Mouse (Mus musculus) thymus, postnatal 36 days (tissue): ENCODE data around the gene Rhbdl2.
A peak's percentile ranks its signal among the peaks of the same experiment; 100 is the strongest.

ENCODE experiments used
- DNase-seq, 2 experiments: peaks; one replicate each; pipeline ENCODE4 v3.0.0; 2022; ENCODE audit warnings: mixed read lengths in 2 of 2

Rhbdl2 gene

DNA sequence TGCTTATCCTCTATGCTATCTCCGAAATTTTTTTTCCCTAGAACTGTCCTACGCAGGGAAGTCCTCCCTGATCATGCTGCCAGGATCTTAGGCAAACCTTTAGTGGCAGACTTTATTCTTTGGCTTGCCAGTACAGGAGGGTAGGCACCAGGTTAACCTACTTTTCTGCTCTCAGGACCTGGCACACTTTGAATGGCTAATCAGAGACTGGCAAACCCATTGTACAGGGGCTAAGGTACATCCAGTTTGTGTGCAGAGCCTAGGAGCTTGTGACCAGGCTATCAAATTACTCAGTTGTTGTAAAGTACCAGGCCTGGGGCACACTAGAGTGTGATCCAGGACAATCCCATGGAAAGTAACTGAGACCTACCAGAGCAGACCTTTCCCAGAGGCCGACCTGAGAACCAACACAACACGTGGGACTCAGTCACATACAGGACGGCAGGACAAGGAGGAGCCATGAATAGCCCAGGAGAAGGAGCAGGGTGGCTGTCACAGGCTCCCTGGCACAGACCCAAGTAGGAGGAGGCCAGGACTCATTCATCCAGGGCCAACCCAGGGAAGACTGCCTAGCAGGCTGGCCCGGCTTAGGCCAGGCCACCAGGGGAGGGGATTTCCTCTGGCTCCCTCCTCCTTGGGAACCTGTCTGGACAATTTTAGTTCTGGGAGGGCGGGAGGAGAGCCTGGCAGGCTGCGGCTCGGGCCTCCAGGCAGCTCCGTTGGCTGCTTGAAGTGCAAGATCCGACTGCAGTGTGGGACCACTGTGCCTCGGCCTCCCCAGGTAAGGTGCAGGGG is at the start of gene Rhbdl2:
Gene Rhbdl2, plus strand, starts transcription at position 684 of the 795 bp plus-strand sequence.
- peak in 1 of 2 experiments; percentile 6 for DNase-seq

DNA sequence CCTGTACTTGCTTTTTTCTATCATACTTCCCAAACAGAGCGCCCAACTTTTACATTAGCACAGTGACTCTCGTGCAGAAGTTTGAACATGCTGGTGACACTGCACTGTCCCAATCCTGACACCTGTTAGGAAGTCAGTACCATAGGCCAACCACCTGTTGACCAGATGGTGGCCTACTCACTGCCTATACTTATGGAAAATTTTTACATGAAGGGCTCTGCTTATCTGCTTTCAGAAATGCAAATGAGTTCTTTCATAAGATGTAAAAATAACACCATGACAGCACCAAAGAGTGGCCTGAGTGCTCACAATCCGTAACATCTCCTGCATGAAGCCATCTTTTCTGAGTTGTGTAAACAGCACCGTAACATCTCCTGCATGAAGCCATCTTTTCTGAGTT is 49.0 kb upstream of the Rhbdl2 start:
- DNase-seq: no peak

DNA sequence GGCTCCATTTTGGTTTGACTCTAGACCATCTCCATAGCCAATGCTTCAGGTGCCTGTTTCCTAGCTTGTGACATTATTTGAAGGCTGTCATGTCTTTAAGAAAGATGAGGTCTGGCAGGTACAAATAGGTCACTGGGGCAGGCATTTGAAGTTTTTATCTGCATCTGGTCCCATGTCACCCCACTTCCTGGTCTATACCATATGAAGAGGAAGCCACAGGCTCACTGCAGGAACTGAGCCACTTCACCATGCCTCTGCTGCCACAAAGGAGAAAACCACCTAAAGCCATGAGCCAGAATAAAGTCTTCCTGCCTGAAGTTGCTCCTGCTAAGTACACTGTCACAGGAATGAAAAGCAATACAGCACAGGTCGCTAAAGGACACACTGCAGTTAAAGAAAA is 44.8 kb upstream of the Rhbdl2 start:
- DNase-seq: peak in 1 of 2 experiments; percentile 33

DNA sequence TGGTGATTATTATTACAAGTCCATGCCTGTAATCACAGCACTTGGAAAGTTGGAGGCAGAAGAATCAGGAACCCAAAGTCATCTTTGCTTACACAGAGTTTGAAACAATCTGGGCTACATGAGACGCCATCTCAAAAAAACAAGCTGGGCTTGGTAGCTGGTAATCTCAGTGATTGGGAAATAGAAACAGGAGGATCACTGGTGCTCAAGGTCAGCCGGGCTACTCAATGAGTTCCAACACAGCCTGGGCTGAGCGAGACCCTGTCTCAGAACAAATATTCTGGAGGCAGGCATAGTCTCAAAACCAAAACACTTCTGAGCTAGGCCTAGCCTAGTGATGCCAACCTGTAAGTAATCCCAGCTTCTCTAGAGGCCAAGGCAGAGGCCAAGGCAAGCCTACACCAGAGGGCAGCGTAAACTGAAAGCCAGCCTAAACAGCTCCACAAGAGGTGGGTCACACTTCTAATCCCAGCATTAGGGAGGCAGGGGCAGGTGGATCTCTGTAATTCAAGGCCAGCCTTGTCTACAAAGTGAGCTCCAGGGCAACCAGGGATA is 42.4 kb upstream of the Rhbdl2 start:
- no peak for DNase-seq

DNA sequence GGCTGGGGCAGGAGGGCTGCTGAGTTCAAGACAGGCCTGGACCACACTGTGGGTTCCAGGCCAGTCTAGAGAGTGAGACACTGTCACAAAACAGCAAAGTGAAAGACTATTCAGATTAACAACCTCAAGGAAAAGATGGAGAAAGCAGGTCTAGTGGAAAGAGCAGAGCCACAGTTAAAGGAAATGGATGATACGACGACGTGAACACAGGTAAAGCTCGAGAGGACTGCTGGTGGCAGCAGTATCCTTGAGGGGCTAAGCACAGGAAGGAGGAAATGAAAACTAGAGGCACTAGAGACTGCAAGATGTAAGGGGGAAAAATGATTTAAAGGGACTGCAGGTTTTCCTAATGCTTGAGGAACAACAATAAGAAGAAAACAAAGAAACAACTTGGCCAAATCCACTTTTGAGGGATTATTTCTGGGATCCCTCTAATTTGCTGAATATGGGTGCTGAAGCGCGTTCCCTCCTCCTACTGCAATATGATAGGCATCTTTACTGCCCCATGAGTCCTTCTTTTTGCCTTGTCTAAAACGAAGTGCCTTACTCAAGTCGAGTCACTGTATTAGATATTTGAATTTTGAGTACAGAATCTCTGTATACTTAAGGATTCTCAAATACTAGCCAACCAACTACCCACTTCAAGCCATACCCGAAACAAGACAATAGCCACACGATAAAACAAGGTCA is 38.8 kb upstream of the Rhbdl2 start:
- DNase-seq: no peak

DNA sequence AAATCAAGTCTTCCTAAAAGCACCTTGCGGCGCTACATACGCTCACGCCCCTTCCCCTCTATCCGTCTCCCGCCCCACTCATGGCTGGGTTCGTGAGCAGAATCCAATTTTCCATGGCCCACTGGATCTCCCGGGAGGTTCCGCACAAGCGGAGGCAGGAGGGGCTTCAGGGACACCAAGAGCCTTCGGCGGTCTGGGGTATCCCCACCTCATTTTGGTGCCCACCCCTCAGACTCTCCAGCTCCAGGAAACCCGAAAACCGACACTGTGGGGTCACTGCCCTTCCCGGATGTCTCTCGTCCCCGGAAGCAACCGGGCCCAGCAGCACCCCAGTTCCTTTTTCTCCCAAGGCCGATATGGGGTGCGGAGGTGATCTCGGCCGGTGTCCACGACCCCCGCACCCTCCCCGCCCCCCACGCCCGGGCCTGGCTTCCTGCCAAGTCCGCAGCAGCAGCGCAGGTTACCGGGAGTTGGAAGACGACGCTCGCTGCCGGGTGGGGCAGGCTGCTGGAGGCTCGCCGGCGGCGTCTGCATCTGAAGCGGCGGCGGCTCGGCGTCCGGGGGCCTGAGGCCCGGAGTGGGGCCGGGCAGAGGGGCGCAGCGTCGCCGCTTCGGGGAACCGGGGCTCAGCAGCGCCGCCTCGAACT is 38.1 kb upstream of the Rhbdl2 start:
- DNase-seq: peak in 1 of 2 experiments; percentile 45

DNA sequence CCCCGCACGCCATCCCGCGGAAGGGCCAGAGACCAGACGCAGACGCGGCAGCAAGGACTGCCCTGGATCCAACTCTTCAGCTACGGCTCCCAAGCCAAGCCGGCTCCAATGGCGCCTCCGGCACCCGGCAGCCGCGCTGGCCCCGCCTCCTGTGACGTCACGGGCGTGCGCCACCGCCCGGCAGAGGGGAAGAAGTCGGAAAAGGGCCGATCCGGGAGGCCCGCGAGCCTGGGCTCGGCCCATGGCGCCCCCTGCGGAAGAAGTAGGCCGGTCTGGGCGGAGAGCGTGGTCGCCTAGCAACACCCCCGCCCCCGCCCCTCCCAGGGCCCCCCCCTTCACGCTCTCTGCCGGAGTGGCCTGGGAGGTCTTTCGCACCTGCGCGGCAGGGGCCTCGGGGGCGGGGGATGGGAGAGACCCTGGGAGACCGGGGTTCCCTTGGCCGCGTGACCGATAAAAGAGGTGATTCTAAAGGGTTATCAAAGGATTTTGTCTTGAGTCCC is 37.5 kb upstream of the Rhbdl2 start, which contains the start of gene Akirin1:
Gene Akirin1, minus strand, starts transcription at position 194 of the 500 bp plus-strand sequence.
- DNase-seq: peak; percentile 98 to 99

DNA sequence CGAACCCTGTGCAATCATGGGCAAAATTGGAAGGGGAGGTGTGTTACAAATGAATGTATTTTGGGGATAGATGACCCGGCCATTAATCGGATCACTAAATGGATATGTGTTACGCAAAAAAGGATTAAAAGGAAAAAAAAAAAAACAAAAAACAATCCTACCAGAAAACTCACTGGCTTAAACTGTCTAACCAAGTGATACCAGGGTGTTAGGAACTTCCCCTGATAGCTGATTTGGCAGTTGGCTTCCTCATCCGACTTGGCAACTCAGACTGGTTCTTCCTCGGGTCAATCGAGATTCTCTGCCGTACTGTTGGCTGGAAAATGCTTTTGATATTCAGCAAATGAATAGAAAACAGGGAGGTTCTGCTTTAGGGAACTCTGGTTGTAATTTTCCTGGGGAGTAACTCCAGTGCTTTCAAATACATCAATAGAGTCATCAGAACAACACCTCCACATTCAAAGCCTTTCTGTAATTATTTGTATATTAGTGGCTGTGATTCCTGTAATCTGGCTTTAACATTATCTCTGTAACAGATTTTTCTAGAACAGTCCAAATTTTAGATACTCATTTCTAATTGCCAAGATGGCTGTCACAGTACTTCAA is 36.9 kb upstream of the Rhbdl2 start:
- no peak for DNase-seq

DNA sequence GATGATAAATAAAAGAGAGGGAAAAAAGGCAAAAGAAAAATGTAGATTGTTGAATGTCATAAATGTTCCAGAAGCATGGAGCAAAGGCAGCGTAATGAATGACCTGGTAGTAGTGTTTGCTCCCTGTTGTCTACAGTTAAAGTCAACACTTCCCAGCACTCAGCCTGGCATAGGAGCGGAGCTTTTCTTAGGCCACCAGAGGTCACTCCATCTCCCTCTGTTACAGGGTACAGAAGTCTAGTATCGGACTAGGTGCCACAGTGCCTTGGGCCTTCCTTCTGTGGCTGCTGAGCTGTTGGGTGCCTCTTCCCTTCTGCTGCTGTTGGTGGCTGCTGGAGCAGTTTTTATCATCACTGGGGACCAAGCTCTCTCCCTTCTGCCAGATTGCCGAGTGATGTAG is 29.4 kb upstream of the Rhbdl2 start:
- peak in 1 of 2 experiments; percentile 11 for DNase-seq

DNA sequence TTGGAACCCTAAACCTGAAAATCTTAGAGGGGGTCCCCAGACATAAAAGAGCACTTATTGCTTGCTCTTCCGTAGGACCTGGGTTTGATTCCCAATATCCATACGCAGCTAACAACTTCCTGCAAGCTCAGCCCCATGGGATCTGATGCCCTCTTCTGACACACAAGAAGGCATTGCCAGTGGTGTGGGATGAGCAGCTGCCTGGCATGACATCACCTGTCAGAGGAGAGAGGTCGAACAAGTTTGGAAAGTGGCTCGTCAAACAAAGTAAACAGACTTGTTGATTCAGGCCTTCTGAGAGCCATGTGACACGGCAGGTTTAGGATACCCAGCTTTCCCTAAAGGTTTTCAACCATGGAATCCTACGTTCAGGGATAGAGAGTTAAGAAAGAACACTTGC is 22.6 kb upstream of the Rhbdl2 start:
- no peak for DNase-seq

DNA sequence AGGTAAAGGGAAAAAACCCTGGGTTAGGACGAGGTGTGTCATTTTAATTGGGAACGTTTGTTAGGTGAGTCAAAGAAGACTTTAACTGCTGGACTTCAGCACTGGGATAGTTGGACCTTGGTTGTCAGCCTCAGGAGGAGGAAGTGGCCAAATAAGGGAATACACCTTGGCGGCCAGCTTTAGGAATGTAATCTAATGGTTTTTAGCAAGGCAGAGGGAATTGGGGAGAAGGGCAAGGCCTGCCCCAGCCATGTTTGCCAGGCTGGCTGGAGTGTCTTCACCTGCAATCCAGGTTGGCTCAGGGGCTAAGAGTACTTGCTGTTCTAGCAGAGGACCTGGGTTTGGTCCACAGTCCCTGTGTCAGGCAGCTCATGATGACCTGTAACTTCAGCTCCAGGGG is 19.9 kb upstream of the Rhbdl2 start:
- DNase-seq: no peak

DNA sequence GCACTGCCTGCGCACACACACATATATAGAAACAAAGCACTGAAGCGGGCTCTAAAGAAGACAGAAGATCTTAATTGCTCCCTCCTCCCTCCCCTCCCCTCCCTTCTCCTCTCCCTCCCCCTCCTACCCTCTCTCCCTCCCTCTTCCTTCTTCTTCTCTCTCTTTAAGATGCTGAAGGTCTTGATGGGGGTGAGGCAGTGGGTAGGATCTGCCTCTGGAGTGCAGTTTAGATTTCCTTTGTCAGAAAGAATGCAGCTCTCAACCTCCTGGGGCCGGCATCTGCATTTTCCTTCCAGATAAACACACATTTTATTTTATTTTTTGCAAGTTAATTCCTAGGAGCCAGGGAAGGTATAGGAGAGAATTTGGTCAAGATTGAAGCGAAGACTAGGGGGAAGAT is 19.4 kb upstream of the Rhbdl2 start:
- DNase-seq: no peak

DNA sequence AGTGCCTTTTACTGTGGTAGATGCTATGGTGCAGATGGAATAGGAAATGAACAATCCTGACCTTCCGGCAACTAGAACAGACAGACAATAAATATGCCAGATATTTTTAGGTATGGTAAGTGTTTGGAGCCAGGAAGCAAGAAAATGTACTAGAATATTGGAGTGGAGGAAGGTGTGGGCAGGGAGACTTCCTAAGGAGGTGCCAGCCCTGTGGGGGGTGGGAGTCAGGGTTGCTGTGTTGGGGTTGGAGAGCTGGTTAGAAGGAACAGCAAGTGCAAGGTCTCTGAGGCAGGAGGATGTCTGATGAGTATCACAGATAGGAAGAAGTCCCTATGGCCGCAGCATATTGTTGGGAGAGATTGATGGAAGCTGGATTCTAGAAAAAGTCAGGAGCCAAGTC is 5.0 kb downstream of the Rhbdl2 start:
- DNase-seq: no peak

DNA sequence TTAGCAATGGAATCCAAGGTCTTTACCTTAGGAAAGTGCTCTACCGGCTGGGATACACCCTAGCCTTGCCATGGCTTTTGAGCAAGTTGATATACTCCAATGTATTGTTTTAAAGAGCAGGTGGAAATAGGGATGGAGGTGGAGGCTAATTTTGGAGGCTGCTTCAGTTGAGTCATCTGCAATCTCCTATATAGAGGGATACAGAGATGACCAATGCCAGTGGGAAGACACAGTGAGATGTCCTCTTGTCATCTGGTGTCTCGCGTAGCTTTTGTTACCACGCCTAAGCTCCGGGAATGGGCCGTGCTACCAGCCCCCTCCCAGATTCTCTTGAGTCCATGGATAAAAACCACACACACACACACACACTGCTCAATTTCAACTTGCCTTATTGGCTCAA is 5.5 kb downstream of the Rhbdl2 start:
- DNase-seq: no peak

DNA sequence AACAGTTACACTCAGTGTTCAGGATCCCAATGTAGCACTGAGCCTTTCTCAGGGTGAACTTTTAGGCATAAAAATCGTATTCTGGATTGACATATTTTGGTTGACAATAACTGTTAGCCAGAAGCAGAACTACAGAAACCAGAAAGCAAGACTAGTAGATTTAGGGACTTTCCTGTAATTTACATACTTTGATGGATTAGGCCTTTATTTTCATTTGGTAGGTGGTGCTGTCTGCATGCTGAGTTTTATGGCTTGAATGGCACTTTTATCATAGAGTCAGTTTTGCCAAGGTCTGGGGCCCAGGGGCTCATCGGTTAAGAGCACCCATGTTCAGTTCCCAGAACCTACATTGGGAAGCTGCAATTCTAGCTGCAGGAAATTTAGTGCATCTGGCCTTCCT is 7.4 kb downstream of the Rhbdl2 start:
- no peak for DNase-seq

DNA sequence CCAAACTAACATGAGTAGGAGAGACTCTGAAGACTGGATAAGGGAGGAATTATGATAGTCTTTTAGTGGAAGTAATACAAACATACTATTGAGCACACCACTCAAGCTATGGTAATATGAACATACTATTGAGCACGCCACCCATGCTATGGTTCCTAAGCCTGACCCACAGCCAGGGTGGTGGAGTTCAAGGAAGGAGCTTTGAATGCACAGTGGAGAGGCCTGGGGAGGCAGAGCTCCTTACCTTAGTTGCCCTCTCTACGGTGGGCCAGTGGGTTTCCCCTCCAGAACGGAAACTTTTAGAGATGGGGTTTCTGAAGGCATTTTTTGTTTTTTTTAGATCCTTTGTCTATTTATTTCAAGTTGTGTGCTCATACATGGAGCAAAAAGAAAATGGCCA is 9.7 kb downstream of the Rhbdl2 start:
- no peak for DNase-seq

DNA sequence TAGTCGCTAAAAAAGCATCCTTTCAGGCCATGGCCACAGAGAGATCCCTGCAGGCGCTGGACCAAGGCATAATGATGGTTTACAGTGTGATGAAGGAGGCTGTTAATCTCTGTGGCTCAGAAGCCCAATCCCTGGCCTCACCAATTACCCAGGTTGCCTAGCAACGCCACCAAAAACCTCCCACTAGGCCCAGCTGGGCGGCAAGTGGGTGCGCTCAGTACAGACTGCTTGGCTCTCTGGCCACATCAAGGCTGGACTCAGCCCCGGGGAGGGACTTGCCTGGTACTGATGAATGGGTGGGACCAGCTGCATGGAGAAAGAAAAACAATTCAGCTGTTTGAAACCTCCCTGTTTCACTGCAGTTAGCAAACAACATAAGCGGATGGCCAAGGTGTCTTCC is 10.2 kb downstream of the Rhbdl2 start:
- DNase-seq: no peak

DNA sequence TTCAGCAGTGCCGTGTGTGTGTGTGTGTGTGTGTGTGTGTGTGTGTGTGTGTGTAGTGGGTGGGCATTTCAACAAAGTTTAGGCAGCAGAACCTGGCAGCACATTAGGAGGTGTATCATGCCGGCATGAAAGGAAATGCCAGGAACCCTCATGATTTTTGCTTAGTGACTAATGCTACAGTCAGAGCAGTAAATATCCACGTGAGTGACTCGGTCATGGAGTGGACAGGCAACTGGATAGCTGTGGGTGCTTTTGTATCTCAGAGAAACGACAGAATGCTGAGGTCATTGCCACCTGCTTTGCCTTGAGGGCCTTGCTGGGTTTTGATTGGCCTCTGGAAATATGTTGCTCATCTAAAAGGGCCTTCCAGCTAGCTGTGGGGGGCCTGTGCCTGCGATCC is 16.0 kb downstream of the Rhbdl2 start:
- no peak for DNase-seq

DNA sequence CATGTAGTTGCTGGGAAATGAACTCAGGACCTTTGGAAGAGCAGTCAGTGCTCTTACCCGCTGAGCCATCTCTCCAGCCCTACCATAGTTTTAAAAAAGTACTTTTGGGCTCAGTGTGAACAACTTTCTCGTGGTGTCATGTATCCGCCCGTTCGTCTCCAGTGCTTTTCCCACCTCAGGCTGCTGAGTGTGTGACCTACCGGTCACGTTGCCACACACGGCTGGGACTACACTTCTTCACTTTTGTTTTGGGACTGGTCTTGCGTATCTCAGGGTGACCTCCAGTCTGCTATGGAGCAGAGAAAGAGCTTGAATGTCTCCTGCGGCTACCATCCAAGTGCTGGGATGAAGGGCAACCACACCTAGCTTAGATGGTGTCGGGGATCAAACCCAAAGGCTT is 20.6 kb downstream of the Rhbdl2 start:
- DNase-seq: no peak

DNA sequence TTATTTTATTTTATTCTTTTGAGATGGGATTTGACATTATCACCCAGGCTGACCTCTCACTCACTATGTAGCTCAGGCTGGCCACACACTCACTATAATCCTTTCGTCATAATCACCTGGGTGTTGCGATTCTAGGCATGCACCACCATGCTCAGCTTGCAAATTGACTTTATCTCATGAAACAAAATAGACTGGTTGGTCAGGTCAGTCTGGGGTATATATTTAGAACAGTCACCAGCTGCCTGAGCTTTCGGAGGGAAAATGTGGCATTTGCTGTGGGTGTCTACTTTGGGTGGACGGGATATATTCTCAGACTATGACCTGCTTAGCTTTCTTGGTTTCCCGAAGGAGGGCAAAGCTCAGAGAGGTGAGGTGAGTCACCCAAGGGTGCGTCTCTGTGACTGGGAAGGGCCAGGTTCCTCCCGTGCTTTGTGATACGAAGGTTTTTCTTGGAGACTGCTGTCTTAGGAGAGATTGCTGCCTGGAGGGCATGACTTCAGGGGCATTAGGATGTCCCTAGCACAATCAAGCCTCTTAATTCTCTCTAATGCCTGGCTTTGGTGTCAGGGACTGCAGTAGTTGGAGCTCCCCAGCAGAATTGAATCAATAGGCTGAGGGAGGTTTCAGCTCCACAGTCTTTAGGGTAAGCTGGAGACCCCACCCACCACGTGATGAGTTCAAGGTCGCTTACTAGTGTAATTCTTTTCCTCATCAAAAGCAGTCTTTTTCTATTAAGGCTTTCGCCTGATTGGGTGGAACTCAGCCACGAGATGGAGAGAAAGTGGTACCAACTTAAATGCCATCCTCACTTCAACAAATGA is 23.0 kb downstream of the Rhbdl2 start:
- no peak for DNase-seq

DNA sequence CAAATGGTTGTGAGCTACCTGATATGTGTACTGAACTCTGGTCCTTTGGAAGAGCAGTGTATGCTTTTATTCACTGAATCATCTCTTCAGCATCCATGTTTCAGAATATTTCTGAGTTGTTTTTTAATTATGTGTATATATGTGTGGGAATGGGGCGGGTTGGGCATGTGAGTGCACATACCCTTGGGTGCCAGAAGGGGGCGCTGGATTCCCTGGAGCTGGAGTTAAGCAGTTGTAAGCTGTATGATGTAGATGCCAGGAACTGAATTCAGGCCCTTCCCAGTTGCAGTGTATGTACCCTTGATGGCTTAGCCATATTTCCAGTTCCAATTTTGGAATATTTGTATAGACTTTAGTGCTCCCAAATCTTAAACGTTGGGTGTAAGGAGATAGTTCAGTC is 24.9 kb downstream of the Rhbdl2 start:
- no peak for DNase-seq

DNA sequence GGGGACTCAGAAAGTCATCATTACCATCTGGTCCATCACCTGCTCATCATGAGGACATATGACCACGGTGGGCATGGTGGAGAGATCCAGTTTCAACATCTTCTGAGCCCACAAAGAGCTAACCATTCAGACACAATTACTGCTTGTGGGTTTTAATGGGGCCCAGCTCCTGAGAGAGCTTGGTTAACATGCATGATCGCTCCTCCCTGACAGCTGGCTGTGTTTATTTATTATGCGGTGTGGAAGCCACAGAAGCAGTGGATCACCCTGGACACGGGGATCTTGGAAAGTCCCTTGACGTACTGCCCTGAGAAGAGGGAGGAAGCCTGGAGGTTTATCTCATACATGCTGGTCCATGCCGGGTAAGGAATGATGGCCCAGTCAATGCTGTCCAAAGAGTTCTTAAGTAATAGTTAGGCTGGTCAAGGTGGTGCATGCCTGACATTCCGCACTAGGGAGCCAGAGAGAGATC is 26.4 kb downstream of the Rhbdl2 start:
- no peak for DNase-seq
